Mouse (Mus musculus): ENCODE data around the gene Prelid3b.

DNA sequence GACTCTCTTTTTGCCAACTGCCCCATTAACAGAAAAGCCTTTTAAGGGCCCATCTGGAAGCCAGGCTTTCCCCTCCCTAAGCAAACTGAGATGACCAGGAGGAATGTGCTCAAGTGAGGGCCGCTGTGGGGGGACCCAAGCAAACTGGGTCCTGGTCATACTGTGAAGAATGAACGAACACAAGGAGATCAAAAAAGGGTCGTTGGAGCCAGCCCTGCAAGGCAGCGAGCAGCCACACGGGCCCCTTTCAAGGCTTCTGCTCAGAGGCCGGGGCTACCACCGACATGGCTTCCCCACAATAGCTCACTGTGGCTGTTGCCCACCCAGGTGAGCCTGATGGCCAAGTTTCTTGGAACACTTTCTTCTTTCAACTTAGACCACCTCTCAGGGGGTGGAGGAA is 26.4 kb downstream of the Prelid3b start:
- TF ChIP-seq CTCF (IDR thresholded peaks at IDR 0.05; ENCODE audit: borderline replicate concordance, insufficient read depth, low read depth, low read length): no peak
- TF ChIP-seq POLR2A (IDR thresholded peaks at IDR 0.05; ENCODE audit: borderline replicate concordance, insufficient read depth, low read length): no peak
